In genomic region chr10:11570523-11571055, GRCm38 (mm10) we compare ENCODE assay signal across 26 mouse cellular contexts.
DNase-seq lines count a peak whose midpoint lies in the region; ATAC-seq lines count a peak whose summit lies in the region.
"Had no signal": no experiment of that assay in that cellular context is flagged by ENCODE, and none has a peak within 500 bp of the region (broad histone marks: within the 10 kb centered on the region; RNA-seq: fewer than 3 reads in every experiment).

No protein-coding gene starts in this region.

- no peak for DNase-seq in hindbrain, embryonic 11.5 days (ENCODE audit: low spot score)
- peak; percentile 2 for DNase-seq in right cerebral cortex, postnatal 4 days
- no peak for DNase-seq in right cerebral cortex, adult 2 months (ENCODE audit: low spot score in 2 of 2)
- DNase-seq in layer of hippocampus, adult 9-10 months (ENCODE audit: low spot score): peak; percentile 24
- DNase-seq: adrenal gland, adult 2 months; B cell, adult 2 months; cerebellum, adult 18-20 months; gastrocnemius, postnatal 25 days; heart, adult 18-20 months; heart, postnatal 14 days; kidney, adult 11 months; kidney, postnatal 4 days; liver, postnatal 0 days; thymus, adult 18-20 months; thymus, postnatal 4 days had no signal

- H3K4me1 ChIP-seq in hindbrain, embryonic 15.5 days (replicated peaks): no peaks in the 10 kb centered on the region
- H3K4me1 ChIP-seq in hindbrain, embryonic 11.5 days (replicated peaks; ENCODE audit: control insufficient read depth, insufficient read depth, low read length): no peaks in the 10 kb centered on the region
- H3K4me1 ChIP-seq in intestine, embryonic 15.5 days (replicated peaks): no peaks in the 10 kb centered on the region
- H3K4me1 ChIP-seq: embryonic facial prominence, embryonic 15.5 days; heart, embryonic 13.5 days; kidney, embryonic 15.5 days; limb, embryonic 12.5 days; midbrain, embryonic 12.5 days; stomach, embryonic 15.5 days had no signal

- H3K4me3 ChIP-seq in hindbrain, embryonic 15.5 days: no peak overlapping the region
- no peak overlapping the region for H3K4me3 ChIP-seq in hindbrain, embryonic 11.5 days (ENCODE audit: low read depth, low read length)
- no peak overlapping the region for H3K4me3 ChIP-seq in intestine, embryonic 15.5 days (replicated peaks)
- H3K4me3 ChIP-seq: embryonic facial prominence, embryonic 15.5 days; heart, embryonic 13.5 days; kidney, embryonic 15.5 days; limb, embryonic 12.5 days; midbrain, embryonic 12.5 days; stomach, embryonic 15.5 days had no signal

- H3K27ac ChIP-seq in hindbrain, embryonic 15.5 days (replicated peaks): no peak overlapping the region
- no peak overlapping the region for H3K27ac ChIP-seq in hindbrain, embryonic 11.5 days (ENCODE audit: low read depth, low read length)
- no peak overlapping the region for H3K27ac ChIP-seq in intestine, embryonic 15.5 days
- H3K27ac ChIP-seq: embryonic facial prominence, embryonic 15.5 days; heart, embryonic 13.5 days; kidney, embryonic 15.5 days; limb, embryonic 12.5 days; midbrain, embryonic 12.5 days; stomach, embryonic 15.5 days had no signal

- no peaks in the 10 kb centered on the region for H3K36me3 ChIP-seq in hindbrain, embryonic 15.5 days
- no peaks in the 10 kb centered on the region for H3K36me3 ChIP-seq in hindbrain, embryonic 11.5 days (ENCODE audit: control insufficient read depth, insufficient read depth, low read length)
- no peaks in the 10 kb centered on the region for H3K36me3 ChIP-seq in intestine, embryonic 15.5 days
- H3K36me3 ChIP-seq: embryonic facial prominence, embryonic 15.5 days; heart, embryonic 13.5 days; kidney, embryonic 15.5 days; limb, embryonic 12.5 days; midbrain, embryonic 12.5 days; stomach, embryonic 15.5 days had no signal

- no peaks in the 10 kb centered on the region for H3K27me3 ChIP-seq in hindbrain, embryonic 15.5 days
- H3K27me3 ChIP-seq in hindbrain, embryonic 11.5 days (ENCODE audit: control insufficient read depth, insufficient read depth, low read length): no peaks in the 10 kb centered on the region
- H3K27me3 ChIP-seq in intestine, embryonic 15.5 days (replicated peaks): no peaks in the 10 kb centered on the region
- H3K27me3 ChIP-seq: embryonic facial prominence, embryonic 15.5 days; heart, embryonic 13.5 days; kidney, embryonic 15.5 days; limb, embryonic 12.5 days; midbrain, embryonic 12.5 days; stomach, embryonic 15.5 days had no signal

- WGBS in hindbrain, embryonic 15.5 days: 79% methylated on average over 4 of the region's 4 CpGs
- 81% methylated on average over 4 of the region's 4 CpGs for WGBS in hindbrain, embryonic 11.5 days
- 71% methylated on average over 4 of the region's 4 CpGs for WGBS in intestine, embryonic 15.5 days

- no peak overlapping the region for H3K4me2 ChIP-seq in hindbrain, embryonic 15.5 days
- H3K4me2 ChIP-seq in hindbrain, embryonic 11.5 days (replicated peaks; ENCODE audit: low read depth, low read length): no peak overlapping the region
- H3K4me2 ChIP-seq in intestine, embryonic 15.5 days (replicated peaks): no peak overlapping the region
- H3K4me2 ChIP-seq: embryonic facial prominence, embryonic 15.5 days; heart, embryonic 13.5 days; kidney, embryonic 15.5 days; limb, embryonic 12.5 days; liver, embryonic 11.5 days; midbrain, embryonic 12.5 days; stomach, embryonic 15.5 days had no signal

- H3K9me3 ChIP-seq in hindbrain, embryonic 15.5 days: no peaks in the 10 kb centered on the region
- no peaks in the 10 kb centered on the region for H3K9me3 ChIP-seq in hindbrain, embryonic 11.5 days (ENCODE audit: control insufficient read depth, low read length)
- H3K9me3 ChIP-seq in intestine, embryonic 15.5 days: no peaks in the 10 kb centered on the region
- H3K9me3 ChIP-seq: embryonic facial prominence, embryonic 15.5 days; heart, embryonic 13.5 days; kidney, embryonic 15.5 days; limb, embryonic 12.5 days; midbrain, embryonic 12.5 days; stomach, embryonic 15.5 days had no signal

- no peak overlapping the region for H3K9ac ChIP-seq in hindbrain, embryonic 15.5 days
- no peak overlapping the region for H3K9ac ChIP-seq in hindbrain, embryonic 11.5 days (ENCODE audit: low read depth, low read length)
- H3K9ac ChIP-seq in intestine, embryonic 15.5 days: no peak overlapping the region
- H3K9ac ChIP-seq: embryonic facial prominence, embryonic 15.5 days; heart, embryonic 13.5 days; kidney, embryonic 15.5 days; limb, embryonic 12.5 days; liver, postnatal 0 days; midbrain, embryonic 12.5 days; stomach, embryonic 15.5 days had no signal

- 0 out of 2 replicates have a peak, but pooled peaks have one; percentile 54 for ATAC-seq in hindbrain, embryonic 15.5 days (ENCODE audit: low FRiP score, low read depth)
- ATAC-seq in hindbrain, embryonic 11.5 days (ENCODE audit: low FRiP score): no peak
- ATAC-seq in intestine, embryonic 15.5 days: no peak
- no peak for ATAC-seq in megakaryocyte progenitor cell, adult 5-6 weeks (replicated peaks; ENCODE audit: poor library complexity)
- ATAC-seq: liver, postnatal 0 days; lung, postnatal 0 days had no signal

Comparison
In these comparisons a context has a peak if more than half of its experiments do, and no peak if none do; other contexts are left out.
1. DNase-seq: peak in right cerebral cortex, postnatal 4 days (single experiment) and layer of hippocampus, adult 9-10 months (single experiment); none in hindbrain, embryonic 11.5 days (single experiment) and right cerebral cortex, adult 2 months (0 of 2).